Mouse (Mus musculus) liver, embryonic 14.5 days (tissue): ENCODE data around the gene Khdrbs2.

Source experiments
- CTCF ChIP-seq: IDR thresholded peaks from 2 replicates; pipeline ENCODE4 v1.5.1; 2016; ENCODE audit warnings: antibody characterized with exemption, low read depth, control low read depth
- EP300 ChIP-seq: IDR thresholded peaks from 2 replicates; pipeline ENCODE4 v1.6.1; 2016; ENCODE audit warnings: antibody characterized with exemption, low read depth

DNA sequence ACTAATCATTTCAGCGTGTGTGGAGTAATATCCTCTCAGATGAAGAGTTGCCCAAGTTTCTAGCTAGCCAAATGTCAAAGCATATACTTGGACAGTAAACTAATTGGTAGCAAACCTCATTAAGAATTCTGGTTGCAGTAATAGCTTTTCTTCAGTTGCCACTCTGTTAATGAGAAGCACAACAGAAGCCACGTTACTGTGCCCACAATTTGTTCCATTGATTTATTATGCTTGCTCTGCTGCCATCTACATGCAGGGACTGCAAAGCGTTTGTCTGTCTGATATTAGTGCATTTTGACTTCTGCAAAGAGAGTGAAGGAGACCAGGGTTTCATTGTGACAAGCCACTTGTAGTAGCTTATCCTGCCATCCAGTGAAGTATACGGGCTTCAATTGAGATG, 381.4 kb downstream of the Khdrbs2 start:
- TF ChIP-seq EP300, result no peak
- no peak for TF ChIP-seq CTCF
